Mouse (Mus musculus) lung, postnatal 4 days (tissue): ENCODE measurements around the gene Rilpl1.
"Not testable (repeated sequence)": the region's sequence is repeated elsewhere in the genome, so short reads cannot be mapped to it uniquely, and the experiment has no call there.

Experiments
- DNase-seq, 2 experiments: peaks; one replicate each; pipeline ENCODE4 v3.0.0; 2021

The Rilpl1 gene

DNA sequence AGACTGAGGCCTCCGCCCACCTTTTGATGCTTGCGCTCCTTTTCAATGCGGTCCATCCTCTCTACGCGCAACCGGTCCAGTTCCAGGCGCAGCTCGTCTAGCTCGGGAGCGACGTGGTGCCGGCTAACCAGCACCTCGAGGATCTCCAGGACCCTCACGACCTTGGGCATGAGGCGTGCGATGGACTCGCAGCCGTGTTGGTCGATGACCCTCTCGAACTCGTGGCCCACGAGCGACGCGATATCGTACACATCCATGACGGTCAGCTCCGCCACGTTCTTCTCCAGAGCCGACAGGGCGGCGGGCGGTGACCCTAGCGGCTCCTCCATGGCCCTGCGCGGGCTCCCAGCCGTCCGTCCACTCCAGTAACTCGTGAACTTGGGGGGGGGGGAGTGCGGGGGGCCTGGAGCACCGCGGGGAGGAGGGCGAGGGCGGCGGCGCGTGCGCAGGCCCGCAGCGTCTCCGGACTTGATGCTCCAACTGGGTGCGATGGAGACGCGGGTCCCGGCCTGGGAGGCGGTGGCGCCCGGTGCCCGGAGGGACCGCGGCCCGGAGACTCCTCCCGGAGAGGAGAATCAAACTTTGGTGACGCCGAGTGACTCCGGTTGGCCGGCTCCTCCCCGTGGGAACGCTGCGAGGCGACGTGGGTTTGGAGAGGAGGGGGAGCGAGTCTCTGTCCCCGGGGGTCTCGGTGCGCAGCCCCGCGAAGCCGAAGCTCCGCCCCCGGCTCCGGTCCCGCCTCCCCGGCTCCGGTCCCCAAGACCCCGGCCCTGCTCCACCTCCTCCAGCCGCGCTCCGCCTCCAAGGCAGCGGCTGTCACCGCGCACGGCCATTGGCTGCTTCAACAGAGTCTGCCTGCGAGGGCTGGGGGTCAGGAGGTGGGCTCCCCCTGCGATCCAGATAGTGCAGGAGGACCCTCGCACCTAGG, at the start of gene Rilpl1:
Gene Rilpl1 (minus strand): TSS at position 737 of the 928 bp plus-strand sequence.
- DNase-seq: peak; percentile 86 to 91

DNA sequence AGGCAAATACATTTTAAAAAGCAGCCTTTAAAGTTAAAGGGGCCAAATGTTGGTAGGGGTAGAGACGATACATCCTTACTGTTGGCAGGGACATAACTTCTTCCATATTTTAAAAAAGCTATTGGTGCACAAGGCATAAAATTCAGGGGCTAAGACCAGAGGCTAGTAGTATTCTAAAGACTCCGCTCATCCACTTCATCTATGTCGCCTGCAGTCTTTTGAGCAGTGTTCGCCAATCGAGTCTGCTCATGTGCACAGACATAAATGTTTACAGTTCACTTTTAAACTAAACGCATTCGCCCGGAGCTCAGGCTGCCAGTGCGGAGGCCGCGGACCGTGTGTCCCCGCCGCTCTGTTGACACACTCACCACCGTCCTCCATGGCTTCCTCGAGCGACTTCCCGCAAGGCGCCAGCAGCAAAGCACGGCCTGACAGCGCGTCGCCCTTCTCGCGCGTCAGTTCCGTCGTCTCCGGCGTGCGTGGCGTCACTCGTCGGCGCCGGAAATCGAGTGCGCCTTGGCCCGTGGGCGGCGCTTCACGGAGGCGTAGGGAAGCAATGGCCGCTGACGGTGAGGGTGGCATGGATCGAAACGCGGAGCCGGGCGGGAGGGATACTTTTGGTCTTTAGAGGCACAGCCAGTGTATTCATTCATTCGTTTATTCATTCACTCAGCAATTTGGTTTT, 47.6 kb upstream of the Rilpl1 start, which contains the start of the genes Eif2b1 and Gtf2h3:
Gene Eif2b1 (minus strand): TSS at position 499 of the 685 bp plus-strand sequence.
Gene Gtf2h3 (plus strand): TSS at position 508 of the 685 bp plus-strand sequence.
- DNase-seq: peak; percentile 95

DNA sequence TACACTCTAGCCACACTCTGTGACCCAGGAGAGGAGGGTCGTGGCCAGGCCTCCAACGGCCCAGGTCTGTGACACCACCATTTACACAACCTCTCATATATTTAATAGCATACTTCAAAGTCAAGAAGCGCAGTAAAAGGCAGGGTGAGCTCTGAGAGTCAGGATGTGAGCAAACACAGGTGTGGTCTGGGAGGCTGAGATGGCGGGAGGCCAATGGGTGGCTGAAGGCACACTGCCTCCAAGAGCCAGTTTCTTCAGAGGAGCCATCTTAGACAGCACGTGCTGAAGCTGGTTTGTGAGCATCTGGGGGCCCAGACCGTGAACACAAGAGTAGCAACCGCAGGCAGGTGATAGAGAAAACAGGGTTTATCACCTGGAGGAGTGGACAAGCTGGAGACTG, 44.3 kb upstream of the Rilpl1 start:
- no peak for DNase-seq

DNA sequence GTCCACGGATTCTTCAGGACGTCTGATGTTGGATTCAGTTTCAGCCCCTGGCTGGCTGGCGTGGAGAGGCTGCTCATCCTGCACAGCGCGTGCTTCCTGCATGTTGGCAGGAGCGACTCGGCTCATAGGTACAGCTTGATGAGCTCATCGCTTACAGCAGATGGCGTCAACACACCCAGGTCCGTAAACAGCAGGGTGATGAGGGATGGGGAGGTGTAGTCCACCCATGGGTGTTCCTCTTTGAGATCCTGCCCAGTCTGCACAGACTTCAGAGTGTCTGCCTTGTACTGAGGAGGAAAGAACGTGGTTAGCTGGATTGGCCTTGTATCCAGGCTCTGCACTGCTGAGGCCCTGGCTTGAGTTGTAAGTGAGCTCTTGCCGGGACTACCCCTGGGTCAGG, 39.9 kb upstream of the Rilpl1 start:
- DNase-seq: no peak

DNA sequence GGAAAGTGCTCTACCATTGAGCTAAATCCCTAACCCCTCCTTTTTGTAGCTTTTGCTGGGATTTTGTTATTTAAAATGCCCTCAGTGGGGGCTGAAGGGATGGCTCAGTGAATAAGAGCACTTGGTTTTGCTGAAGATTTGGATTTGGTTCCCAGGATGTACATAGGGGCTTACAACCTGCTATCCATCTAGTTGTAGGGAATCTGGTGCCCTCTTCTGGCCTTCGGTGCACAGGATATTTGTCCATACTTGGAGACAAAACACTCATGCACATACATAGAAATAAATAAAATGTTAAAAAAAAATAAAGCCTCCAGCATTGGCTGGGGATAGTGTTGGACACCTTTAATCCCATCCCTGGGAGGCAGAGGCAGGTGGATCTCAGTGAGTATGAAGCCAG, 24.0 kb upstream of the Rilpl1 start:
- no peak for DNase-seq

DNA sequence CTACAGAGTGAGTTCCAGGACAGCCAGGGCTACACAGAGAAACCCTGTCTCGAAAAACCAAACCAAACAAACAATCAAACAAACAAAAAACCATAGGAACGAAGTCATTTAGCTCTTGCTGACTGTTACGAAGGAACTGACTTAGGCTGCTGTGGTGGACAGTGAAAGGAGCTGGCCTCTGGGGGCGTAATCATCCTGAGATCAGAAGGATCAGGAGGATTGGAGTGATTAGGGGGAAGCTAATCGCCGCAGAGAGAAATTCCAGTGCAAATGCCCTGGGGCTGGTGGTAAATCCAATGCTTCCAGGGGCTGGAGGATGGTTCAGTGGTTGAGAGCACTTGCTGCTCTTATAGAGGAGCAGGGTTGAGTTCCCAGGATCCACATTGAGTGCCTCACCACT, 22.4 kb upstream of the Rilpl1 start:
- no peak for DNase-seq

DNA sequence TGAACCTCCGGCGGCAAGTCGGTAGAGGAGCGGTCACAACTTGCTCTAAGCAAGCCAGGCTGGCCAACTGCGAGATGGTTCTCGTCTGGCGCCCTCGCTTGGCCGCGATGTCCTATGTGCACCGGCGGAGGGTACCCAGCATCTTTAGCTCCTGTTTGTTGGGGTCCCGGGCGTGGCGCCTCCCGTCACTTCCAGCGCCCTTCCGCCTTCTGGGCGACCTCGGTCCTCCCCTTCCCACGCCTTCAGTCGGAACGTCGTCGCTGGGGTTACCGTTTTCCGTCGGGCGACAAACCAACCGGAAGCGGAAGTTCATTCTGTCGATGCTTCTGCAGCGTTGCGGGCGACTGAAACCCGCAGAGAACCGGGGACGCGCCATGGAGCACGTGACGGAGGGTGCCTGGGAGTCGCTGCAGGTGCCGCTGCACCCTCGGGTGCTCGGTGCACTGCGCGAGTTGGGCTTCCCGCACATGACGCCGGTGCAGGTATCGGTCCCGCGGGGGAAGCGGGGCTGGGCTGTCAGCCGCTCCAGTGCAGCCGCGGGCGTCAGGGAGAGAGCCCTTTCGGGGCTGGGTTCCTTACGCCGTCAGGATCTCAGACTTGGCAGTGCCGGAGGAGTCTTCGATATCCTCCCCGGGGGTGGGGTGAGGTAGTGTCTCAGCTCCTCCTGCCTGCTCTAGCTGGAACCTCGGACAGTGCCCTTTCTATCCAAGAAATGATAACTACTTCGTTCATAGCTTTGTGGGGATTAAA, 21.5 kb upstream of the Rilpl1 start, which contains the start of gene Ddx55:
Gene Ddx55 (plus strand): TSS at position 307 of the 750 bp plus-strand sequence.
- peak; percentile 94 to 95 for DNase-seq

DNA sequence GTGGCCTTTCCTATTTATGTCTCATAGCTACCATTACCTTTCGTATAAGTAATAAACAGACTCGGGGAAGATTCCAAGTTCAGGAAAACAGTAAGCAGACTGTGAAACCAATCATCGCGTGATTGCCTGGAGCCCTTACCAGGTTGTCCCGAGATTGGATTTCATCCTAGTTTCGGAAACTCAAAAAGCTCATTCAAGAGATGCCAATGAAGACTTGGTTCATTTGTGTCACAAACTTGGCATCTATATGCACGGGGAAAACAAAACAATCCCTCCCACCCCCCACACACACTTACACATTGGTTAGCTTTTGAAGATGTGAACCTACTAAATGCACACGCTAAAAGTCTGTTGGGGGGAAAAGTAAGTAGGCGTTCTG, 20.9 kb upstream of the Rilpl1 start:
- DNase-seq: no peak

DNA sequence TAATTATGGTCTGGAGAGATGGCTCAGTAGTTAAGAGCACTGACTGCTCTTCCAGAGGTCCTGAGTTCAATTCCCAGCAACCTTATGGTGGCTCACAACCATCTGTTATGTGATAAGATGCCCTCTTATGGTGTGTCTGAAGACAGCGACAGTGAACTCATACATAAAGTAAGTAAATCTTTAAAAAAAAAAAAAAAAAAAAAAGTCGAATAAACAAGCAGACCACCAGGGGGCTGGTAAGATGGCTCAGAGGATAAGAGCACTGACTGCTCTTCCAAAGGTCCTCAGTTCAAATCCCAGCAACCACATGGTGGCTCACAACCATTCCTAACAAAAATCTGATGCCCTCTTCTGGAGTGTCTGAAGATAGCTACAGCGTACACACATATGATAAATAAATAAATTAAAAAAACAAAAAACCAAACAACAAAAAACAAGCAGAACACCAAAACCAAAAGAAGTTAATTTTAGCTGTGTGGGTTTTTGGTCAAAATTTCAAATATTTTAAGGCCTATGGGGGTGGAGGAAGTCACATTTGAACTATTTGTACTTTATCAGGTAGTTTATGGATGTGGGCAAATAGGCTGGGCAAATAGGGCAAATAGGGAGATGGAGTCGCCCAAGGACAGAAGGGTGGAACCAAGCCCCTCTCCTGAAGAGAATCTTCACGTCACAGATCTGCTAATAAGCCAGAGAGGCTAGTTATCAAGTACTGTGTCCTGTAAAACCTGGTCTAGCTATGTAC, 20.3 kb upstream of the Rilpl1 start:
- not testable (repeated sequence) for DNase-seq

DNA sequence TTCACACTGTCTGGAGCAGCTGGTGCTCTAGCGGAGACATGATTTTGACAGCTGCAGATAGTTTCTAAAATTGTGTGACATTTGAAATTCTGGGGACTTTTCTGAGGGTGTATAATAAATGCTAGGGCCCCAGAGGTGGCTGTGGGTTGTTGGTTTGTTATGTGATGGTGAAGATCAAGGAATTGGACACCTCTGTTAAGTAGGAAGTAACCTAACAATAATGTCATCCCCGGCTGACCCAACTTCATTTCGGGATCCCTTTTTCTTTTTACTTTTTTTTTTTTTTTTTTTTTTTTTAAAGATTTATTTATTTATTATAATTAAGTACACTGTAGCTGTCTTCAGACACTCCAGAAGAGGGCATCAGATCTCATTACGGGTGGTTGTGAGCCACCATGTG, 19.5 kb upstream of the Rilpl1 start:
- not testable (repeated sequence) for DNase-seq

DNA sequence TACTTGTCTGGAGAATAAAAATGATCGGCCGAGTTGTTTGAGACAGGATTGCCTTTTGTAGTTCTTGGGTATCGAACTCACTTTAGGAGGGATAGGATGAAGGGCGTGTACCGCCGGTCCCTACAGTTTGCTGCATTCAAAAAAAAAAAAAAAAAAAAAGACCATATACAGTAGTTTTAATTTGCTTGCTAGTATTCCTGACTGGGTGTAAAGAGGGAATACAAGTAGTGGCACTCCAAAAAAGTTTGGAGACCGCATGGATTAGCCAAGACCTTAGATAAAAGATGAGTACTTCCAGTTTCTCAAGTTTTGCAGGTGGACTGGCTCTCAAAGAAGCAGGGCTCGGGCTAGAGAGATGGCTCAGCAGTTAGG, 10.4 kb upstream of the Rilpl1 start:
- DNase-seq: no peak

DNA sequence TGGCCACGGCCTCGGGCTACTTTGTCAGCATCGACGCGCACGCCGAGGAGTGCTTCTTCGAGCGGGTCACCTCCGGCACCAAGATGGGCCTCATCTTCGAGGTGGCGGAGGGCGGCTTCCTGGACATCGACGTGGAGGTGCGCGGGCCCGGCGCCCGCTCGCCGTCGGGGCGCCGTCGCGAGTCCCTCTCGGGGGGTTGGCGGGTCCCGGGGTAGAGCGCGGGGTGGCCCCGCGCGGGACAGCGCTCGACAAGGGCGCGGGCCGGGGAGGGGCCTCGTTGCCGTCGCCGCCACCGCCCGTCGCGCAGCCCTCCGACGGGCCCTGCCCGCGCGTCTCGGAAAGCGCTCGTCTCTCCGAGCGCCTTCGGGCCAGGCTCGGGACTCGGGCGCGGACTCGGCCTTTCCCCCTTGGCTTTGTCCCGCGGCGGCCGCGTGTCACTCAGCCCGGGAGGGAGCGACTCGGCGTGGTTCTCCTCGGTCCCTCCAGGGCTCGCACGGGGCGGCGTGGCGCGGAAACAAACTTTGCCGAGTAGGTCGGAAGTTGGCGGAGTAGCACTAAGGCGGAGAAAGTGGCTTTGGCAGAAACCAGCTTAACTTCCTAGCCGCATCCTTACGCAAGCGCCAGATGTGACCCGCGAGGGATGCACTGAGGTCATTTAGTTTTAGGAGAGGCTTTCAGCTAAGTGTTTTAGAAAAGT, 9.9 kb upstream of the Rilpl1 start:
- DNase-seq: peak; percentile 83 to 87

DNA sequence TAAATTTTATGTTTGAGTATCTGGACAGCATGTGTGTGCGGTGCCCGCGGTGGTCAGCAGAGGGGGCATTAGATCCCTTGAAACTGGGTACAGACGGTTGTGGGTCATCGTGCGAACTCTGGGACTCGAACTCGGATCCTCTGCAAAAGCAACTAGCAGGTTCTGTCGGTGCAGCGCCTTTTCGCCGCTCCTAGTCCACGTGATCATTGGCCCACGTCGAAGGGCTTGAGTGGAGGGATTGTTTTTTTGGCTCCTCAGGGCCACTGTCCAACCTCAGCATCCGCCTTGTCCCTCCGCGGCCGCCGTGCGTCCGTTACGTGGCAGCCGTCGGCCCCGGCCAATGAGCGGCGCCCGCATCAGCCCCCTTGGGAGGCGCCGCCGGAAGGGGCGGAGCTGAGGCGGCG, 9.2 kb upstream of the Rilpl1 start, which contains the start of gene Tmed2:
Gene Tmed2 (plus strand): TSS at position 313 of the 404 bp plus-strand sequence.
- DNase-seq: peak; percentile 96 to 98

DNA sequence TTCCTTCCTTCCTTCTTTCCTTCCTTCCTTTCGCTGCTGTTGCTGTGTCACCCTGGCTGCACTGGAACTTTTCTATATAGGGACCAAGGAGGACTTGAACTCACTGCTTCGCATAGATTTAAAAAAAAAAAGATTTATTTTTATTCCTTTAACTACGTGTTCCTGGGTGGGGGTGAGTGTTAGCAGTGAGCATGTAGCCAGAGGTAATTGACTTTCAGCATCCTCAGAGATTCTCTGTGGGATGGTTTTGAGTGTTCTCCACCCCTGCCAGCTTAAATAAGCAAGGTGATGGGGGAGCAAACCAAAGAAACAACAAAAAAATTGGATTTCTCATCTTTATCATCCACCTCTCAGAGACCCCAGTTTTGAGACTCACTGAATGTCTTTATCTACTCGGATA, 8.7 kb upstream of the Rilpl1 start:
- no peak for DNase-seq

DNA sequence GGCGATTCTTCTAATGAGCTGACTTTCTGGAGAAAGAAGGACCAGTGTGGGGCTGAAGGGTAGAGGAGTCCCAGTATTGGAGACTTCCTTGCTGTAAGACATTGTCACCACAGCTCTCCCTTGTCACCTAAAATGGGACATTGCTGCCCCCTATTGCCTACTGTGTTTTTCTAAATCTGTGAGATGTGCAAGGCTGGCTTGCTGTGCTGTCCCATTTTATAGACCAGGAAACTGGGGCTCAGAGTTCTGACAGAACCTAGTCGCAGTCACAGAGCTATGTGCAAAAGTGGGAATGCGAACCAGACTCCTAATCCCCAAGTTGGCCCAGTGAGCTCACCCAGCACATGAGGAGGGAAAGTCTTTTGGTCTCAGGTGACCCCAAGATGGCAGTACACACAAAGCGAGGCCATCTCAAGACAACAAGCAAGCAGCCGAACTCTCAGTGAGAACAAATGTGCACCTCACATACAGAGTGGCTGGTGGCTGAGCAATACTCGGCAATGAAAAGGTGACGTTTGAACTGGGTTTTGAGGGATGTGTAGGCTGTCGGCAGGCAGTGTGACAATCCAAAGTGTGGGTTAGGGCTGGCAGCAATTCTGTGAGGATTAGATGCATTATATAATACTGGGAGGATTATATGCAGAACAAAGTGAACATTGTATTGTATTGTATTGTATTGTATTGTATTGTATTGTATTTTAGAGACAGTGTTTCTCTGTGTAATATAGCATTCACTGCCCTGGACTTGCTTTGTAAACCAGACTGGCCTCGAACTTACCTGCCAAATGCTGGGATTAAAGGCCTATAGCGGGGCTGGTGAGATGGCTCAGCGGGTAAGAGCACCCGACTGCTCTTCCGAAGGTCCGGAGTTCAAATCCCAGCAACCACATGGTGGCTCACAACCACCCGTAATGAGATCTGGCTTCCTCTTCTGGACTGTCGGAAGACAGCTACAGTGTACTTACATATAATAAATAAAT, 7.9 kb upstream of the Rilpl1 start:
- peak in 1 of 2 experiments; percentile 77 for DNase-seq

DNA sequence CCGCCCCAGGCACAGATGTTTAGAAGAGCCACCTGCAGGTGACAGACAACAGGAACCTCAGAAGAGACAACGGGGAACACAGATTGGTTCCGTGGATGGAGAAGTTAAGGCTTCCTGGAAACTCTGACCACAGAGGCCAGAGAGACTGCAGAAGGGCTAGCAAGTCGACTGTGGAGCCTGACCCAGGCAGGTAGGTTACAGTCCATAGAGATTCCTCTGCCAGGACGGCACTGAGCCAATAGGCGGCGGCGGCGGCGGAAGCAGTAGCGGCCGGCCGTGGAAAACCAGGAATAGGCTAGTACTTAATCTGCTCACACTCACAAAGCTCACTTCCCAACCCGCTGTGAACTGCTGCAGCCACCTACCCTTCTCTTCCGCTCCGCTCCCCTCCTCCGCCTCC, 5.6 kb upstream of the Rilpl1 start:
- DNase-seq: peak; percentile 68 to 73

DNA sequence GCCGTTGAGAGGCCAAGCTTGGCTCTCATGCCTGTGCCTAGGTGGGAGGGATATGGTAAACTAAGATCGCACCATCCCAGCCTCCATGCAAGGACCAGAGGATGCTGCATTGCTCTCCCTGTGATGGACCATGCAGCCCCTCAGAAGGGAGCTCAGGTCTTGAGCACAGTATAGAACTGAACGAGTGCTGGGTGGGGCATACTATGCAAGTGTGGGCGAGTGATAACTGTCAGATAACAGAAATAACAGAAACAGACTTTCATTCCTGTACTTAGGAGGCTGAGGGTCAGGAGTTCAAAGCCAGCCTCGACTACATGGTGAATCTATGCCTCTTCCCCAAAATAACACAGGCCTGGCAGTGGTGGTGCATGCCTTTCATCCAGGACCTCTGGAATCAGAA, 3.8 kb upstream of the Rilpl1 start:
- DNase-seq: no peak

DNA sequence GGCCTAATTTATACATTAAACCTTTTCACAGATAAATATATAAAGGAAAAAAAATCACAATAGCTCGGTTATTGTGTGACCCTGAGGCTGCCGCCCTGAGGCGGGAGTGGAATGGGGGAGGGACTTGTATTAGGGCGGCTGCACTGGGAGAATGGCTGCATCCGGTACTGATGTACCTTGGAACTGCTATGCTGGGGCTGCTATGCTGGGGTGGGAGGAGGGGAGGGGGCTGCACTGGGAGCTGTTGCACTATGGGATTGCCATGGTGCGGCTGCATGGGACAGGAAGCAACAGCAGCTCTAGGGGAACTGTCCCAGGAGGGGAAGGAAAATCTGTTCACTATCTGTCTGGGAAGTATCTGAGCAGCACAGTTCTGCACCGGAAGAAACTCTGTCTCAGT, 1.3 kb upstream of the Rilpl1 start:
- peak; percentile 34 to 49 for DNase-seq

DNA sequence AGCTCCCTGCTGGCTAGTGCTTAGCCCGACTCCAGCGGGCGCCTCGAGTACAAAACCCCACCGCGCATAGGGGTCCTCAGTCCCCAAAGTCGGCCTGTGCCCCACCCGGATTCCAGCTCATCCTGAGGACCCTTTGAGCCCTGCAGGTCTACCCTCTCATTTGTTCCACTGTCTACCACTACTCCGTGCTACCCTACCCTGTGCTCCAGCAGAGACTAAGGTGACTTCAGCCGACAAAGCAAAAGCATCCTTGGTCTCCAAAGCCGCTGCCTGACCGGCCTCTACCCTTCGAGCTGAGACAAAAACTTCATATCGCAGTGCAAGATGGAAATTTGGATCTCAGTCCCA, 366 bp upstream of the Rilpl1 start:
- no peak for DNase-seq

DNA sequence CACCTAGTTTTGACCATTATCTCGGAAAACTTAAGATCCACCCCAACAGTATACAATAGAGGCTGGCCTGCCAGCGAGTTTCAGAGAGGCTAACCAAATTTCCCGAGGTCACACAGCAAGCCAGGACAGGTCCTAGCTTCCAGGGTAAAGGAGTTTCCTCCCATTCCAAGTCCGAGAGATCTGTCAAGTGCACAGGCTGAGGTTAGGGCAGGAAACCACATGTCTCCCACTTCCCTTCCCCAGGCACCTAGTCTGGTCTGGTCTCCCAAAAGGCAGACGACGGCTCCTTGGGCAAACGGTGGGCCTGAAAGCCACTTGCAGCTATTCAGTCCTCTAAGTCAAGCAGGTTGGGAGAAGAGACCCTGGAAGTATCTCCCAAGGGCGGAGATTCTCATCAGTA, 1.5 kb downstream of the Rilpl1 start:
- peak; percentile 25 to 36 for DNase-seq
